Mouse (Mus musculus) bone marrow macrophage, adult 2 months (primary cell): ENCODE results near the gene Rbp1.

Experiments
- CTCF ChIP-seq: IDR thresholded peaks from 2 replicates; pipeline ENCODE4 v1.5.1; 2012; ENCODE audit warnings: low read depth, mild to moderate bottlenecking, low read length, moderate library complexity
- POLR2A ChIP-seq: IDR thresholded peaks from 2 replicates; pipeline ENCODE4 v1.6.1; 2012; ENCODE audit warnings: mild to moderate bottlenecking, low read depth, low read length, borderline replicate concordance

DNA sequence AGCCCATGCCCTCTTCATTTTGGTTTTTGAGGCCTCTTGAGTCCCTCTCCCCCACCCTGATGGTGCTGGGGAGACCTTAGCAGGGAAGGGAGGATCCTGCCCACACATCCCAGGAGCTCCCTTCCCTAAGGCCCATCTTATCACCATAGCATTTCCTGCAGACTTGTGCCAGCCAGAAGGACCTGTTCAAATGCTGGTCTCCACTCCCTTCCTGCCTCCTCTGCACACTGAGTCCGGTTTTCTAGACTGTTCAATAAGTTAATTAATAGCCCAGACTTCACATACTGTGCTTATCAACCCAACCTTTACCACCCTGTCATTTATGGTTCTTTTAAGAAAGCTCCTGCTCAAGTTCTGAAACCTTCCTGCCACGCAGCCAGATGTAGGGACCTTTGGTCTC is 43.9 kb downstream of the Rbp1 start:
- TF ChIP-seq CTCF, result no peak
- no peak for TF ChIP-seq POLR2A
